1 mouse cellular context compared by ENCODE assay signal in the genomic region with DNA sequence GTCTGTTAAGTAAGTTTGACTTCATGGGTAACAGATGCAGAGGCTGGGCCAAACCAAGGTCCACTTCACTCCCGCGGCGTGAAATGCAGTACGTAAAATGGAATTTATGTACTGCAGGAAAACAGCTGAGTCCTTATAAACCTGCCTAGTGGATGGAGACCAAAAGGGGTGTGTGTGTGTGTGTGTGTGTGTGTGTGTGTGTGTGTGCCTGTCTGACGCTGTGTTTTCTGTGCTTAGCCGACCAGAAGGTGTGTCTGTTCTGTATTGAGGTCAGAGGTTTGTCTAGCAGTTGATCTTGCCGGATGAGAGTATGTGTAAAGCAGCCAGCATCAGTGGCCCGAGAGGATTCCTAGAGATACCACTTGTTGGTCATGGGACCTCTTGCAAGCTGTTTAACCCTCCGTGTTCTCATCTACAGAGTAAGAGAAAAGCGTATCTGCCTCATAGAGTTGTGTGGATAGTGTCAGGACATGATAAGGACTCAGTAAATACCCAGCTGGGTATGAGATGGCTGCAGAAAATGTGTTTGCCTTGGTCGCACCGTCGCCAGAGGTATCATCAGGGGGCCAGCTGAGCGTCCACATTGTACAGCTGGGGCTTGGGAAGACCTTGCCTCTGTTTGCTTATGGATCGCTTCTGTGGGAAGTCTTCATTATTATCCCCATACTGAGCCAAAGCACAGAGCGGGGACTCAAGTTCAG.
TF ChIP-seq lines count a peak whose summit lies in the region.

No protein-coding gene starts in this region.

TF ChIP-seq in MEL, 35 proteins besides CTCF, POLR2A, EP300 and RAD21:
- TF ChIP-seq ELF1 (IDR thresholded peaks at IDR 0.05; ENCODE audit: low read depth, low read length) (0 out of 2 replicates have a peak, but pooled peaks have one; percentile 10), SIN3A (IDR thresholded peaks at IDR 0.05; ENCODE audit: low read length) (peak; percentile 18; the same call in 1 of the 2 replicates), ETS1 (IDR thresholded peaks at IDR 0.05; ENCODE audit: low read depth, low read length) (peak; percentile 83), TAL1 (IDR thresholded peaks at IDR 0.05; ENCODE audit: low read length) (peak; percentile 45), BHLHE40 (IDR thresholded peaks at IDR 0.05; ENCODE audit: borderline replicate concordance, low read depth, low read length) (peak; percentile 57; the same call in 1 of the 2 replicates), MXI1 (IDR thresholded peaks at IDR 0.05; ENCODE audit: low read depth, low read length) (peak; percentile 50; the same call in 1 of the 2 replicates), MYB (IDR thresholded peaks at IDR 0.05; ENCODE audit: low read depth, low read length) (peak; percentile 33), TCF12 (IDR thresholded peaks at IDR 0.05; ENCODE audit: low read depth, low read length) (peak; percentile 82; the same call in 1 of the 2 replicates), TBP (IDR thresholded peaks at IDR 0.05; ENCODE audit: low read depth, low read length) (no peak; the same call in 1 of the 2 replicates), GATA1 (IDR thresholded peaks at IDR 0.05; ENCODE audit: low read depth, low read length) (peak; percentile 71), CHD2 (IDR thresholded peaks at IDR 0.05; ENCODE audit: low read length) (no peak), USF1 (IDR thresholded peaks at IDR 0.05; ENCODE audit: low read depth, low read length) (peak; percentile 78), HCFC1 (IDR thresholded peaks at IDR 0.05; ENCODE audit: low read depth, low read length) (no peak)
TF ChIP-seq in MEL: peak in this region for 10.
